Mouse (Mus musculus) embryonic facial prominence, embryonic 14.5 days (tissue): ENCODE results near the gene Tmprss11e. TPM values are rescaled to one million over a fixed set of nuclear protein-coding genes. Genes with fewer than 3 reads are reported as not detected.
A peak's percentile ranks its signal among the peaks of the same experiment; 100 is the strongest.

Source experiments
- ATAC-seq: fragments of 200-750 bp; cut with Nextera tagmentation; 2 replicates; pipeline ENCODE4 v1.8.0; 2017; ENCODE audit warnings: low read depth, moderate number of reproducible peaks, moderate TSS enrichment
- DNase-seq: peaks from one replicate; pipeline ENCODE4 v3.0.0-alpha.2; 2015; ENCODE audit warnings: low spot score
- H3K27ac ChIP-seq: fragments of 300-500 bp; sonication (generic); replicated peaks from 2 replicates; pipeline ENCODE4 v1.5.1; 2014; ENCODE audit warnings: low read depth, mild to moderate bottlenecking, low read length, moderate library complexity
- H3K27me3 ChIP-seq: fragments of 300-500 bp; sonication (generic); replicated peaks from 2 replicates; pipeline ENCODE4 v1.6.1; 2014; ENCODE audit warnings: low read length; ENCODE audit not compliant: control insufficient read depth, insufficient read depth
- H3K36me3 ChIP-seq: fragments of 300-500 bp; sonication (generic); 2 replicates; pipeline ENCODE4 v1.6.1; 2014; ENCODE audit warnings: low read length, mixed read lengths; ENCODE audit not compliant: control insufficient read depth, insufficient read depth
- H3K4me1 ChIP-seq: fragments of 300-500 bp; sonication (generic); 2 replicates; pipeline ENCODE4 v1.6.1; 2014; ENCODE audit warnings: antibody characterized with exemption, low read length; ENCODE audit not compliant: control insufficient read depth, insufficient read depth
- H3K4me2 ChIP-seq: fragments of 300-500 bp; sonication (generic); 2 replicates; pipeline ENCODE4 v1.6.1; 2014; ENCODE audit warnings: low read depth, mild to moderate bottlenecking, low read length, moderate library complexity, mixed read lengths
- H3K4me3 ChIP-seq: fragments of 300-500 bp; sonication (generic); 2 replicates; pipeline ENCODE4 v1.5.1; 2014; ENCODE audit warnings: low read depth, mild to moderate bottlenecking, low read length
- H3K9ac ChIP-seq: fragments of 300-500 bp; sonication (generic); 2 replicates; pipeline ENCODE4 v1.6.1; 2014; ENCODE audit warnings: low read depth, mild to moderate bottlenecking, low read length, moderate library complexity, mixed read lengths
- H3K9me3 ChIP-seq: fragments of 300-500 bp; sonication (generic); 2 replicates; pipeline ENCODE4 v1.6.1; 2016; ENCODE audit warnings: low read length; ENCODE audit not compliant: control insufficient read depth
- WGBS: fragments of 180-500 bp; shearing (Covaris S2); extraction: QIAGEN DNeasy Blood & Tissue Kit; methylation state at CpG from one replicate; pipeline ENCODE4 v1.1.7; 2014; 5-methylcytosine and 5-hydroxymethylcytosine counted together
- polyA plus RNA-seq: library from polyadenylated mRNA; unstranded; fragments of >200 nt; fragmentation: Nextera tagmentation; extraction: Ambion mirVana; gene quantifications from 2 replicates; pipeline ENCODE4 v1.2.1, GENCODE M21; 2014

Gene Tmprss11e
- polyA plus RNA-seq, 1 experiment from 2014 or later = 0.24 TPM

DNA sequence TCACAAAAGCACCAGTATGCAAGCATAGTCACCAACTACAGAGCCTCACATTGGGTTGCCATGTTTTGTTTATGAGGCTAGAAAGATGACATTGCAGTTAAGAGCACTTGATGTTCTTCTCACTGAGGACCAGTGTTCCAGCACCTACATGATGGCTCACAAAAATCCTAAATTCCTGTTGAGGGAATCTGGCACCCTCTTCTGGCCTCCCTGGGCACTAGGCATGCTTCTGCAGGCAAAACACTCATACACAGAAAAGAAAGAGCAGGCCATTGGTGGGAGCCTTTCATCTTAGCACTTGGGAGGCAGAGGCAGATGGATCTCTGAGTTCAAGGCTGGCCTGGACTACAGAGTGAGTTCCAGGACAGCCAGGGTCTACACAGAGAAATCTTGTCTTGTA lies 25.4 kb upstream of the Tmprss11e start:
- no peaks in the 10 kb centered on the region for H3K27me3 ChIP-seq
- no peak for ATAC-seq
- H3K9ac ChIP-seq = no peak overlapping the region
- H3K27ac ChIP-seq = no peak overlapping the region
- no peaks in the 10 kb centered on the region for H3K36me3 ChIP-seq
- H3K9me3 ChIP-seq = no peaks in the 10 kb centered on the region
- DNase-seq = no peak
- H3K4me3 ChIP-seq = no peak overlapping the region
- H3K4me2 ChIP-seq = no peak overlapping the region
- H3K4me1 ChIP-seq = peaks cover 4% of the 10 kb centered on the region; the same call in 1 of the 2 replicates

DNA sequence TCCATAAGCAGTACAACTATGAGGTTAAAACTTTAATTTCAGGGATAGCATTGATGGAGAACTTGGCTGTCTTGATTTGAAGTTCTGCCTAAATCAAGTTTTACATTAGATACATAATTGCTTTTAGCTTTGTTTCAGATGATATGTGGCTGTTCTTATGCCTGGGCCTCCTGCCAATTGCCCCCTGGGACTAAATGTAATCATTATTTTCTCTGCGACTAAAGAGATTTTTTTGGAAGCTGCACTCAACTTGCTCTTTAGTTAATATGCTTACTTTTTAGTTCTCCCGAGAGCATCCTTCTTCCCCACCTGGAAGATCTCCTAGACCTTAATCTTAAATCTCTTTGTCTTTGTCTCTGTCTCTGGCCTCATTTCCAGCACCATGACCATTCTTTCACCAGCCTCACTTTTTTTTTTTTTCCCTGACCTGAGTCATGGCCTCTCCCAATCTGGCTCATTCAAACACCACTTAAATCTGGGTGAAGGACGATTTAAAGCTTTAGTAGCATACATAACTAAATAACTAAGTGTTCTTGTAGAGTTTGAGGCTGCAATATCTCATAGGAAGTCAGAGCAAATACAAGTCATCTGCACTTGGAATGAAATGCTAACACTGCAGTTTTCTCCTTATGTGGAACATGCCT lies 23.5 kb upstream of the Tmprss11e start:
- Histone ChIP-seq H3K9me3 (no peaks in the 10 kb centered on the region), H3K27me3 (no peaks in the 10 kb centered on the region), H3K4me2 (no peak overlapping the region), H3K4me3 (no peak overlapping the region), H3K4me1 (peaks cover 4% of the 10 kb centered on the region; the same call in 1 of the 2 replicates), H3K9ac (no peak overlapping the region), H3K27ac (no peak overlapping the region), H3K36me3 (no peaks in the 10 kb centered on the region)
- ATAC-seq (peak; percentile 41; the same call in 1 of the 2 replicates), DNase-seq (peak; percentile 77)
- WGBS = 32% methylated on average over 3 of the region's 3 CpGs

DNA sequence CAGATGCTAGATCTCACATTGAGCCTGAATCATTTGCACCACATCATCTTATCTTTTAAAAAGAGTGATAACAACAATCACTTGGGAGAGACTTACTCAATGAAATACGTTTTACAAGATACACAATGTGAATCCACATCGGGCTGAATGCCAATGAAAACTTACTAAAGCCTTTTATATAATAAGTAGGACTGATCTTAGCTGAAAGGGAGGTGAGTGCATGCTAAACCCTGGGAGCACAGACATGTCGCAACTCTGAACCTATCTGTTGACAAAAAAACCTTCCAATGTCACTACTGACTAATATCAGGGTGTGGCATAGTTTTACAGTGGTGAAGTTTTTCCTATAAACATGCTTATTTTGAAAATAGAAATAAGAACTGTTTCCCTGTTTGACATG lies 2.8 kb downstream of the Tmprss11e start:
- H3K27me3 ChIP-seq = no peaks in the 10 kb centered on the region

DNA sequence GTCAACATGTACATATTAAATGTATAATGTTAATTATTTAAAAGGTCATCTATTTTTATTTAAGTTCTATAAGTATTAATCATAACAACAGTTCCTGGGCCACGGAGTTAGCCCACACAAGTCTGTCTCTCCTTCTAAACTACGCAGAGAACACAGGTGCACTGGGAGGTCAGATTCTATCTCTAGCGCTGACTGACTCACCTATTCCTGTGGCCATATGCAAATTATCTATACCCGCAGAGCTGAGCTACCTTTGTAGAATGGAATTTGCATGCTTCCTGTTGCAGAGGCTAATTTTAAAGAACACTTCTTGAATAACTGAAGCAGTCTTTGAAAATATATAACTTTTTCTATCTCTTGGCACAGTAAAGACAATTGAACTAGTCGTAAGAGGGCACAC lies 4.5 kb downstream of the Tmprss11e start:
- no peak for ATAC-seq
- H3K36me3 ChIP-seq = no peaks in the 10 kb centered on the region
- 79% methylated on average over 5 of the region's 5 CpGs for WGBS

More for the DNA sequence above, 2.8 kb downstream of the Tmprss11e start:
- H3K4me1 ChIP-seq = no peaks in the 10 kb centered on the region
- H3K9me3 ChIP-seq = no peaks in the 10 kb centered on the region
- no peak overlapping the region for H3K9ac ChIP-seq
- H3K4me3 ChIP-seq = no peak overlapping the region
- WGBS = 74% methylated on average over 3 of the region's 3 CpGs
- peak; percentile 28 for DNase-seq
- H3K27ac ChIP-seq = no peak overlapping the region
- no peaks in the 10 kb centered on the region for H3K36me3 ChIP-seq
- H3K4me2 ChIP-seq = no peak overlapping the region
- ATAC-seq = no peak

DNA sequence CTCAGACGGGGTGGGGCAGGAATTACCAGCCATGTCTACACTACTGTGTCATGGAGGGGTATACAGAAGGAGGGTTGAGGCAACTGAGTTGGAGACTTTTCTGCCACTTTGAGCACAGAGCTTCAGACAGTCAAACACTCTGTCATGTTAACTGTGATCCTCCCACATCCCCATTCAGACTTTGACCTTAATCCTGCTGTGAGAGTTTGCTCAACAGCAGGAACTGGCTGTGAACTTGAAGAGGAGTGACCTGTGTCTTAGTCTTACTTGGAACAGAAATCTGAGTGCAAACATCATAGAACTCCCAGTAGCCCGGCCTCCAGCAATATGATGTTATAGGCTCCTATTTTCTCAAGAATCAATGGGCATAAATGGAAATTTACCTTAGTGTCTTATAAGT lies 9.8 kb downstream of the Tmprss11e start:
- Histone ChIP-seq H3K9ac (no peak overlapping the region), H3K9me3 (no peaks in the 10 kb centered on the region), H3K4me3 (no peak overlapping the region), H3K27me3 (no peaks in the 10 kb centered on the region), H3K4me1 (no peaks in the 10 kb centered on the region), H3K27ac (no peak overlapping the region), H3K4me2 (no peak overlapping the region), H3K36me3 (no peaks in the 10 kb centered on the region)
- ATAC-seq (no peak), DNase-seq (no peak)
- WGBS = 74% methylated on average over 2 of the region's 2 CpGs

More for the DNA sequence above, 4.5 kb downstream of the Tmprss11e start:
- no peak for DNase-seq
- H3K9me3 ChIP-seq = no peaks in the 10 kb centered on the region
- no peaks in the 10 kb centered on the region for H3K27me3 ChIP-seq
- H3K4me3 ChIP-seq = no peak overlapping the region
- no peak overlapping the region for H3K27ac ChIP-seq
- H3K4me1 ChIP-seq = no peaks in the 10 kb centered on the region
- no peak overlapping the region for H3K9ac ChIP-seq
- no peak overlapping the region for H3K4me2 ChIP-seq

DNA sequence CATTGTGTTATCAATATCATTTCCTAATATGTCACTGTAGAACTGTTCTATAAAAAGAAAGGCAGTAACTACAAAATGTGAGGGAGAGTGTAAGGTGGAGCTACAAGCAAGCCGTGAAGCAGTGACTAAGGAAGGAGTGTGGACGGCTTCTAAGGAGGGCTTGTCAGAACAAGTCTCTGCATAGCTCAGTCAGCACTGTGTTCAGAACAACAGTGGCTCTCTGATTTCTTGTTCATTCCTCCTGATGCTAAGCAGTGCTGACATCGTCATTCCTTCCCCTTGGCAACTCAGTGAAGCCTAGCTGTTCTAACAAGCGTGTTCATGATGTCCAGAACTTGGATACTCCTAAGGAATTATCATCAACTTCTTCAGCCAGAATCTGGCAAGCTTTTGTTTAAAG lies 15.0 kb downstream of the Tmprss11e start:
- ATAC-seq (peak; percentile 77), DNase-seq (peak; percentile 85)
- no peak overlapping the region for H3K4me3 ChIP-seq
- H3K27ac ChIP-seq = no peak overlapping the region
- H3K4me1 ChIP-seq = no peaks in the 10 kb centered on the region
- no peak overlapping the region for H3K9ac ChIP-seq
- no peaks in the 10 kb centered on the region for H3K9me3 ChIP-seq
- 52% methylated on average over 4 of the region's 4 CpGs for WGBS
- H3K4me2 ChIP-seq = no peak overlapping the region
- no peaks in the 10 kb centered on the region for H3K36me3 ChIP-seq
- no peaks in the 10 kb centered on the region for H3K27me3 ChIP-seq

DNA sequence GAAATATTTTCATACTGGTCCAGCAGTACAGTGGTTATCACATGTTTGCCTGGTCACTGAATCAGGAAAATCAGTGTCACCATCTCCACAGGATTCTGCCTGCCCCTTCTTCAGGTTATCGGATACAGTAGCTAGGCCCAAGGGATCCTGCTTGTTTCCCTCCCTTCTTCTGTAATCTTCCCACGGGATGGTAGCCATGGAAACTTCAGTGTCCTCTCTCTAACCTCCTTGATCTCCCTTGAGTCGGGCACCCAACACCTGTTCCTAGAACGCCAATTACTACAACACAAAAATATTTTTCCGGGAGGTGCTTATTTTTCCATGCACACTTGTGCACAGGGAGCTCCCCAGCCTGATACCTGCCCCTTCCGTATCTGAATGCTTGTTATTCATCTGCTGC lies 17.0 kb downstream of the Tmprss11e start:
- H3K9ac ChIP-seq = no peak overlapping the region
- 74% methylated on average over 6 of the region's 6 CpGs for WGBS
- H3K4me1 ChIP-seq = no peaks in the 10 kb centered on the region
- H3K4me3 ChIP-seq = no peak overlapping the region
- no peaks in the 10 kb centered on the region for H3K27me3 ChIP-seq
- DNase-seq = peak; percentile 43
- peak; percentile 77; the same call in 1 of the 2 replicates for ATAC-seq
- no peak overlapping the region for H3K4me2 ChIP-seq
- H3K36me3 ChIP-seq = no peaks in the 10 kb centered on the region
- H3K9me3 ChIP-seq = no peaks in the 10 kb centered on the region
- no peak overlapping the region for H3K27ac ChIP-seq

DNA sequence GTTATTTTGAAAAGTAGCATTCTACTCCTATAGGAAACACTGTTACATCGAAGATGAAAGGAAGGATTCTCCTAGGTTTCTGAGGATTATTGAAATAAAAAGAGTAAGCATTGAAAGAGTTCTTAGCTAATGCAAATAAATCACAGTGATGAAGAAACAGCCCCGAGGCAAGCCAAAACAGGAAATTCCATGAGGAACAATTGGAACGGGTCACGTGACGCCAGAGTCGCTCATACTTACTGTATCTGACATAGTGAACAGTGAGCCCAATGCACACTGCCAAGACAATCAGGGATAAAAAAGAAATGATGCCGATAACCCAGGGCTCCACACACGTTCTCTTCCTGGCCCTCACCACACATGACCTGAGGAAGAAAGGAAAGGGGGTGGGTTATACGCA lies 18.6 kb downstream of the Tmprss11e start:
- ATAC-seq (no peak), DNase-seq (peak; percentile 53)
- 64% methylated on average over 9 of the region's 9 CpGs for WGBS
- no peaks in the 10 kb centered on the region for H3K36me3 ChIP-seq
- H3K4me2 ChIP-seq = no peak overlapping the region
- H3K9ac ChIP-seq = no peak overlapping the region
- H3K27ac ChIP-seq = no peak overlapping the region
- no peaks in the 10 kb centered on the region for H3K27me3 ChIP-seq
- H3K9me3 ChIP-seq = no peaks in the 10 kb centered on the region
- no peak overlapping the region for H3K4me3 ChIP-seq
- no peaks in the 10 kb centered on the region for H3K4me1 ChIP-seq

DNA sequence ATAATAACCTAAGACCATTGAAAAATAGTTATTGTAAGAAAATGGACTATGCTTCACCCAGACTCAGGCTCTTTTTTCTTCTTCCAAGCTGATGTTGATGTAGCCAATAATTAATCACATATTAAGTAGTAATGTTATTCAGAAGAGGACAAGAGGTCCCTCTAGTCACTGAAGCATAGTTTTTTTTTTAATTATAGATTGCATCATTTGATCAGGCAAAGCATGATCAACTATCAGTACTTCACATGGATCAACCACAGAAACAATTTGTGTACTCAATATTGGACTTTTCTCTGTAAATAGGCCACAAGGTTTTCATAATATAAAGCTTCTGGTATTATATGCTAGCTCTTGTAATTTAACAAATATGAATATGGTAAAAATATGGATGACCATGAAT lies 20.6 kb downstream of the Tmprss11e start:
- H3K27me3 ChIP-seq = no peaks in the 10 kb centered on the region
- no peaks in the 10 kb centered on the region for H3K4me1 ChIP-seq
- H3K27ac ChIP-seq = no peak overlapping the region
- no peak overlapping the region for H3K4me2 ChIP-seq
- no peak overlapping the region for H3K9ac ChIP-seq
- H3K4me3 ChIP-seq = no peak overlapping the region
- no peak for DNase-seq
- H3K36me3 ChIP-seq = no peaks in the 10 kb centered on the region
- no peaks in the 10 kb centered on the region for H3K9me3 ChIP-seq
- ATAC-seq = no peak
